Mouse (Mus musculus): Measurements from ENCODE around the gene Klhl21. TPM values are rescaled to one million over a fixed set of nuclear protein-coding genes. Genes with fewer than 3 reads are reported as not detected.

The Klhl21 gene
- polyA plus RNA-seq, 1 experiment from 2014 or later = 2.6 TPM

Other genes with a start within 250 kb of the Klhl21 start
- gene Camta1, start 146.9 kb upstream of the Klhl21 start, polyA plus RNA-seq (2014; fragmentation: Nextera tagmentation; extraction: Ambion mirVana) = 150 TPM in 2 replicates
- gene Dnajc11, start 75.1 kb upstream of the Klhl21 start, polyA plus RNA-seq (2014; fragmentation: Nextera tagmentation; extraction: Ambion mirVana) = 79.3 and 86.8 TPM in 2 replicates
- 21.9 and 24.6 TPM in 2 replicates for gene Thap3, start 19.8 kb upstream of the Klhl21 start, polyA plus RNA-seq (2014; fragmentation: Nextera tagmentation; extraction: Ambion mirVana)
- gene Phf13, start 12.5 kb upstream of the Klhl21 start, polyA plus RNA-seq (2014; fragmentation: Nextera tagmentation; extraction: Ambion mirVana) = 21.5 and 22.9 TPM in 2 replicates
- gene Zbtb48, start 18.9 kb downstream of the Klhl21 start, polyA plus RNA-seq (2014; fragmentation: Nextera tagmentation; extraction: Ambion mirVana) = 21.1 and 22.5 TPM in 2 replicates
- 0.44 and 0.58 TPM in 2 replicates for gene Tas1r1, start 29.8 kb downstream of the Klhl21 start, polyA plus RNA-seq (2014; fragmentation: Nextera tagmentation; extraction: Ambion mirVana)
- gene Nol9, start 30.5 kb downstream of the Klhl21 start, polyA plus RNA-seq (2014; fragmentation: Nextera tagmentation; extraction: Ambion mirVana) = 23.4 TPM in 2 replicates
- 3.6 and 5.1 TPM in 2 replicates for gene Plekhg5, start 63.7 kb downstream of the Klhl21 start, polyA plus RNA-seq (2014; fragmentation: Nextera tagmentation; extraction: Ambion mirVana)
- gene Tnfrsf25, start 107.1 kb downstream of the Klhl21 start, polyA plus RNA-seq (2014; fragmentation: Nextera tagmentation; extraction: Ambion mirVana) = 0.28 and 0.31 TPM in 2 replicates
- gene Espn, start 143.6 kb downstream of the Klhl21 start, polyA plus RNA-seq (2014; fragmentation: Nextera tagmentation; extraction: Ambion mirVana) = 0.33 and 0.61 TPM in 2 replicates
- gene Hes2, start 150.1 kb downstream of the Klhl21 start, polyA plus RNA-seq (2014; fragmentation: Nextera tagmentation; extraction: Ambion mirVana) = 1.0 and 1.4 TPM in 2 replicates
- 92.5 and 93.5 TPM in 2 replicates for gene Acot7, start 169.3 kb downstream of the Klhl21 start, polyA plus RNA-seq (2014; fragmentation: Nextera tagmentation; extraction: Ambion mirVana)